Mouse (Mus musculus) mouse embryonic stem cell (cell line): ENCODE data around the gene Zfyve9.

ENCODE experiments used
- in situ Hi-C, 2 experiments: fragments of 300-500 bp; cut with MboI; formaldehyde crosslinking; loops; 1 replicate in 1 of 2; 3 replicates in 1 of 2; pipeline ENCODE4 v1.14.3; 2019 to 2020; ENCODE audit warnings: low sequenced_read_pairs in 2 of 2, low pct_unique_long_range_greater_than_20kb in 1 of 2, mixed read lengths in 1 of 2; ENCODE audit not compliant: unreplicated experiment in 1 of 2

Gene Zfyve9

GRCm38 (mm10) chr4:108629363-108629880 is 151.2 kb downstream of the Zfyve9 start:
- in situ Hi-C loops: no loop called here

GRCm38 (mm10) chr4:108627066-108627465 is 153.5 kb downstream of the Zfyve9 start:
- in situ Hi-C loops: no loop called here

GRCm38 (mm10) chr4:108621504-108621903 is 159.1 kb downstream of the Zfyve9 start:
- in situ Hi-C loops: loop anchor here in 1 of 2 experiments (25.0 kb wide), 1 partner anchor 284 kb away; the partner anchor contains the start of gene Coa7

- in situ Hi-C loops: loop anchor here in 1 of 2 experiments (25.0 kb wide), 1 partner anchor 283 kb away; the partner anchor contains the start of gene Coa7
Measured at GRCm38 (mm10) chr4:108620536-108620935, 160.1 kb downstream of the Zfyve9 start.

GRCm38 (mm10) chr4:108619587-108620341 is 160.8 kb downstream of the Zfyve9 start, which contains the start of gene Cc2d1b:
Cc2d1b (plus strand) TSS chr4:108619940.
- in situ Hi-C loops: loop anchor here in 1 of 2 experiments (25.0 kb wide), 1 partner anchor 282 kb away; the partner anchor contains the start of gene Coa7

- in situ Hi-C loops: loop anchor here in 1 of 2 experiments (25.0 kb wide), 1 partner anchor 282 kb away; the partner anchor contains the start of gene Coa7
Measured at GRCm38 (mm10) chr4:108619165-108619564, 161.4 kb downstream of the Zfyve9 start.

- in situ Hi-C loops: loop anchor here in 1 of 2 experiments (25.0 kb wide), 1 partner anchor 281 kb away; the partner anchor contains the start of gene Coa7
Measured at GRCm38 (mm10) chr4:108618586-108618985, 162.0 kb downstream of the Zfyve9 start.

- in situ Hi-C loops: loop anchor here in 1 of 2 experiments (25.0 kb wide), 1 partner anchor 274 kb away; the partner anchor contains the start of gene Coa7
Measured at GRCm38 (mm10) chr4:108610935-108611334, 169.7 kb downstream of the Zfyve9 start.

GRCm38 (mm10) chr4:108608651-108609050 is 171.9 kb downstream of the Zfyve9 start:
- in situ Hi-C loops: loop anchor here (5.0 to 25.0 kb wide), 3 partner anchors 41 to 271 kb away; partner anchors contain the start of gene Coa7 (in 1 of the 2)

- in situ Hi-C loops: loop anchor here in 1 of 2 experiments (25.0 kb wide), 1 partner anchor 265 kb away; the partner anchor contains the start of gene Coa7
Measured at GRCm38 (mm10) chr4:108601870-108602269, 178.7 kb downstream of the Zfyve9 start.

- in situ Hi-C loops: no loop called here
Measured at GRCm38 (mm10) chr4:108598306-108598705, 182.3 kb downstream of the Zfyve9 start.

GRCm38 (mm10) chr4:108595785-108596184 is 184.8 kb downstream of the Zfyve9 start:
- in situ Hi-C loops: no loop called here

- in situ Hi-C loops: no loop called here
Measured at GRCm38 (mm10) chr4:108593376-108593775, 187.2 kb downstream of the Zfyve9 start.
